ENCODE assay signal across 8 mouse cellular contexts in genomic region chr9:52298329-52298728, GRCm38 (mm10).
A peak's percentile ranks its signal among the peaks of the same experiment; 100 is the strongest.
DNase-seq lines count a peak whose midpoint lies in the region; ATAC-seq lines count a peak whose summit lies in the region.

No protein-coding gene starts in this region.

- no peak overlapping the region for H3K4me2 ChIP-seq in midbrain, embryonic 11.5 days

- ATAC-seq in midbrain, embryonic 11.5 days (ENCODE audit: low FRiP score): peak; percentile 44; the same call in 1 of the 2 replicates
- ATAC-seq in inflammation-experienced regulatory T-cells, adult 6 months: peak; percentile 61

- H3K27me3 ChIP-seq in midbrain, embryonic 11.5 days (ENCODE audit: control insufficient read depth, insufficient read depth, low read length): no peaks in the 10 kb centered on the region
- H3K27me3 ChIP-seq in midbrain, embryonic 10.5 days (ENCODE audit: low read depth, poor library complexity, severe bottlenecking): no peaks in the 10 kb centered on the region

- no peaks in the 10 kb centered on the region for H3K36me3 ChIP-seq in midbrain, embryonic 11.5 days (ENCODE audit: control insufficient read depth, insufficient read depth, low read length)
- H3K36me3 ChIP-seq in midbrain, embryonic 10.5 days: no peaks in the 10 kb centered on the region

- no peaks in the 10 kb centered on the region for H3K9me3 ChIP-seq in midbrain, embryonic 11.5 days (ENCODE audit: control insufficient read depth, low read length)
- H3K9me3 ChIP-seq in midbrain, embryonic 10.5 days (replicated peaks): no peaks in the 10 kb centered on the region

- H3K4me3 ChIP-seq in midbrain, embryonic 11.5 days (ENCODE audit: low read depth, low read length): no peak overlapping the region
- no peak overlapping the region for H3K4me3 ChIP-seq in midbrain, embryonic 10.5 days

- 15% methylated on average over 6 of the region's 6 CpGs for WGBS in midbrain, embryonic 11.5 days
- 22% methylated on average over 6 of the region's 6 CpGs for WGBS in midbrain, embryonic 10.5 days

- no peak overlapping the region for H3K27ac ChIP-seq in midbrain, embryonic 11.5 days (ENCODE audit: low read depth, low read length)
- no peak overlapping the region for H3K27ac ChIP-seq in midbrain, embryonic 10.5 days (replicated peaks)

- intact Hi-C loops in heart, postnatal 36 days (cut with DNase I): loop anchor here (1.0 kb wide), 2 partner anchors 846 to 920 kb away; no protein-coding TSS in a partner anchor

- no peaks in the 10 kb centered on the region for H3K4me1 ChIP-seq in midbrain, embryonic 11.5 days (ENCODE audit: control insufficient read depth, insufficient read depth, low read length)
- no peaks in the 10 kb centered on the region for H3K4me1 ChIP-seq in midbrain, embryonic 10.5 days

- no peak overlapping the region for H3K9ac ChIP-seq in midbrain, embryonic 11.5 days (ENCODE audit: low read length)

- peak; percentile 48 for DNase-seq in heart, adult 11 months
- DNase-seq in heart, postnatal 36 days: no peak
- DNase-seq in midbrain, embryonic 11.5 days (ENCODE audit: low spot score, missing footprints): peak; percentile 91
- DNase-seq in midbrain, embryonic 10.5 days (ENCODE audit: low spot score): no peak
- DNase-seq in cerebellum, postnatal 14 days: peak; percentile 45 to 53
- DNase-seq in retina, postnatal 7 days (ENCODE audit: low read depth, low spot score): peak; percentile 41
- no peak for DNase-seq in ovary, postnatal 36 days (ENCODE audit: low spot score)

Comparison
In these comparisons a context has a peak if more than half of its experiments do, and no peak if none do; other contexts are left out.
1. DNase-seq: peak in heart, adult 11 months (single experiment), midbrain, embryonic 11.5 days (single experiment), cerebellum, postnatal 14 days (2 of 2) and retina, postnatal 7 days (single experiment); none in heart, postnatal 36 days (0 of 2), midbrain, embryonic 10.5 days (single experiment) and ovary, postnatal 36 days (single experiment).